8 mouse cellular contexts compared by ENCODE assay signal in the genomic region with DNA sequence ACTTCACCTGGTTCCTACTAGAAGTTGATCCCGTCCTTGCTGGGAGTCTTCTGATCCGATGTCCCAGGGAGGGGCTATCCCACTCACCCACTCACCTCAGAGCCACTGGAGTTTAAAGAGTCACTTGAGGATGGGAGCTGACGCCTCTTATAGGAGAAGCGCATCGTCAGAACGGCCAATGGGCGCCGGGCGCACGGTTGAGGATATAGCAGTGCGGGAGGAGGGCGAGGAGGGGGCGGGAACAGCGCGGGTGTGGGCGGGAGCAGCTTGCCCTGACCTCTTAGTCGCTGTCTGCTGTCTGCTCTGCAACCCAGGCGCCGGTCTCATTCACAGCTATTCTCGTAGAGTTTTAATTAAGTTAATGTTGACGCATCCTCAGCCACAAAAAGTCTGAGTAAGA. TPM values are rescaled to one million over a fixed set of nuclear protein-coding genes. Genes with fewer than 3 reads are reported as not detected.
DNase-seq lines count a peak whose midpoint lies in the region; ATAC-seq and TF ChIP-seq lines count a peak whose summit lies in the region.

No protein-coding gene starts in this region.

- peak overlapping the region; percentile 83 for H3K4me3 ChIP-seq in megakaryocyte, embryonic 14.5 days (replicated peaks)
- no peak overlapping the region for H3K4me3 ChIP-seq in embryonic facial prominence, embryonic 15.5 days (replicated peaks)
- no peak overlapping the region for H3K4me3 ChIP-seq in limb, embryonic 11.5 days (ENCODE audit: low read depth, low read length)
- 0 out of 2 replicates have a peak overlapping the region, but pooled peaks have one; percentile 1 for H3K4me3 ChIP-seq in olfactory bulb, adult 2 months (ENCODE audit: insufficient read depth, low read depth, low read length)

- peak overlapping the region; percentile 25 for H3K4me2 ChIP-seq in embryonic facial prominence, embryonic 15.5 days (replicated peaks)
- peak overlapping the region; percentile 31; the same call in 1 of the 2 replicates for H3K4me2 ChIP-seq in limb, embryonic 11.5 days (ENCODE audit: low read depth, severe bottlenecking)

- H3K4me1 ChIP-seq in megakaryocyte, embryonic 14.5 days, result peaks cover 32% of the 10 kb centered on the region
- H3K4me1 ChIP-seq in embryonic facial prominence, embryonic 15.5 days, result peaks cover 8% of the 10 kb centered on the region; the same call in 1 of the 2 replicates
- no peaks in the 10 kb centered on the region for H3K4me1 ChIP-seq in limb, embryonic 11.5 days (ENCODE audit: control insufficient read depth, insufficient read depth, low read length)
- peaks cover 3% of the 10 kb centered on the region for H3K4me1 ChIP-seq in olfactory bulb, adult 2 months (ENCODE audit: control insufficient read depth, insufficient read depth, low read length)

- peak; percentile 41 for DNase-seq in limb, embryonic 11.5 days (ENCODE audit: low spot score)
- no peak for DNase-seq in urinary bladder, postnatal 25 days (ENCODE audit: low spot score)
- DNase-seq in natural killer cell, adult 2 months (ENCODE audit: low spot score in 2 of 2), result no peak
- DNase-seq in heart, postnatal 36 days, result no peak

- no peaks in the 10 kb centered on the region for H3K36me3 ChIP-seq in megakaryocyte, embryonic 14.5 days (replicated peaks; ENCODE audit: low read length)
- H3K36me3 ChIP-seq in embryonic facial prominence, embryonic 15.5 days, result no peaks in the 10 kb centered on the region
- H3K36me3 ChIP-seq in limb, embryonic 11.5 days (ENCODE audit: control insufficient read depth, insufficient read depth, low read length), result no peaks in the 10 kb centered on the region

- H3K9me3 ChIP-seq in megakaryocyte, embryonic 14.5 days, result no peaks in the 10 kb centered on the region
- no peaks in the 10 kb centered on the region for H3K9me3 ChIP-seq in embryonic facial prominence, embryonic 15.5 days (replicated peaks)
- H3K9me3 ChIP-seq in limb, embryonic 11.5 days (ENCODE audit: control insufficient read depth, low read length), result no peaks in the 10 kb centered on the region

- ATAC-seq in megakaryocyte, adult 5-6 weeks (ENCODE audit: poor library complexity, severe bottlenecking), result no peak
- no peak for ATAC-seq in embryonic facial prominence, embryonic 15.5 days (ENCODE audit: insufficient number of reproducible peaks, low FRiP score, low TSS enrichment, low read depth)
- no peak for ATAC-seq in limb, embryonic 11.5 days (ENCODE audit: insufficient number of reproducible peaks, low FRiP score, low TSS enrichment, low read depth)

- TF ChIP-seq POLR2A in olfactory bulb, adult 2 months (IDR thresholded peaks at IDR 0.05; ENCODE audit: insufficient read depth, low read depth, low read length), result no peak

- TF ChIP-seq CTCF in olfactory bulb, adult 2 months (IDR thresholded peaks at IDR 0.05; ENCODE audit: insufficient read depth, low read depth, low read length), result no peak

- under 1% methylated on average over 21 of the region's 21 CpGs for WGBS in embryonic facial prominence, embryonic 15.5 days
- WGBS in limb, embryonic 11.5 days, result 2% methylated on average over 21 of the region's 21 CpGs
- 2% methylated on average over 21 of the region's 21 CpGs for WGBS in olfactory bulb, adult 2 months

- intact Hi-C loops in heart, postnatal 36 days (cut with DNase I), result no loop called here

- no peak overlapping the region for H3K27ac ChIP-seq in embryonic facial prominence, embryonic 15.5 days (replicated peaks)
- H3K27ac ChIP-seq in limb, embryonic 11.5 days (replicated peaks; ENCODE audit: low read depth, low read length), result no peak overlapping the region
- H3K27ac ChIP-seq in olfactory bulb, adult 2 months (ENCODE audit: insufficient read depth, low read depth, low read length), result no peak overlapping the region

- peaks cover 68% of the 10 kb centered on the region for H3K27me3 ChIP-seq in megakaryocyte, embryonic 14.5 days (replicated peaks)
- peaks cover 18% of the 10 kb centered on the region for H3K27me3 ChIP-seq in embryonic facial prominence, embryonic 15.5 days
- H3K27me3 ChIP-seq in limb, embryonic 11.5 days (ENCODE audit: control insufficient read depth, insufficient read depth, low read length), result peaks cover 5% of the 10 kb centered on the region; the same call in 1 of the 2 replicates

- no peak overlapping the region for H3K9ac ChIP-seq in embryonic facial prominence, embryonic 15.5 days
- H3K9ac ChIP-seq in limb, embryonic 11.5 days (ENCODE audit: low read length), result no peak overlapping the region

RNA-seq across cellular contexts. Expression of a gene that starts 5.1 kb away (rescaled TPM):
- 0.11 TPM in 1 of 2 replicates, not detected in the other for polyA plus RNA-seq in megakaryocyte, embryonic 14.5 days (2012; ENCODE audit: insufficient read depth, low replicate concordance)
- not detected in 2 replicates for total RNA-seq in megakaryocyte, adult 5-6 weeks (2015)
- total RNA-seq in megakaryocyte, adult 5-6 weeks (2017), result not detected in 2 replicates
- polyA plus RNA-seq in embryonic facial prominence, embryonic 15.5 days (2015; fragmentation: Nextera tagmentation; extraction: Ambion mirVana), result 2.2 and 3.4 TPM in 2 replicates
- polyA plus RNA-seq in limb, embryonic 11.5 days (2014; fragmentation: Nextera tagmentation; extraction: Ambion mirVana), result 0.40 TPM in 1 of 2 replicates, not detected in the other
- polyA plus RNA-seq in olfactory bulb, adult 2 months (2012; ENCODE audit: insufficient read depth, insufficient read length, low replicate concordance, missing spikeins), result not detected in 2 replicates
- total RNA-seq in heart, postnatal 36 days (2021), result not detected

RNA-seq across cellular contexts. Expression of a gene that starts 27.6 kb away (rescaled TPM):
- polyA plus RNA-seq in megakaryocyte, embryonic 14.5 days (2012; ENCODE audit: insufficient read depth, low replicate concordance), result 2.4 TPM in 1 of 2 replicates, not detected in the other
- total RNA-seq in megakaryocyte, adult 5-6 weeks (2015), result 4.1 and 8.3 TPM in 2 replicates
- total RNA-seq in megakaryocyte, adult 5-6 weeks (2017), result 8.3 and 9.3 TPM in 2 replicates
- polyA plus RNA-seq in embryonic facial prominence, embryonic 15.5 days (2015; fragmentation: Nextera tagmentation; extraction: Ambion mirVana), result 15.0 and 16.6 TPM in 2 replicates
- 11.1 and 13.2 TPM in 2 replicates for polyA plus RNA-seq in limb, embryonic 11.5 days (2014; fragmentation: Nextera tagmentation; extraction: Ambion mirVana)
- polyA plus RNA-seq in olfactory bulb, adult 2 months (2012; ENCODE audit: insufficient read depth, insufficient read length, low replicate concordance, missing spikeins), result not detected in 2 replicates
- total RNA-seq in heart, postnatal 36 days (2021), result 1 to 10 TPM; 3.0 to 4.7 TPM

RNA-seq across cellular contexts. Expression of a gene that starts 43.2 kb away (rescaled TPM):
- 2.7 TPM in 1 of 2 replicates, not detected in the other for polyA plus RNA-seq in megakaryocyte, embryonic 14.5 days (2012; ENCODE audit: insufficient read depth, low replicate concordance)
- total RNA-seq in megakaryocyte, adult 5-6 weeks (2015), result 12.1 and 12.3 TPM in 2 replicates
- total RNA-seq in megakaryocyte, adult 5-6 weeks (2017), result 9.9 and 12.5 TPM in 2 replicates
- 26.4 and 27.8 TPM in 2 replicates for polyA plus RNA-seq in embryonic facial prominence, embryonic 15.5 days (2015; fragmentation: Nextera tagmentation; extraction: Ambion mirVana)
- 48.1 and 50.8 TPM in 2 replicates for polyA plus RNA-seq in limb, embryonic 11.5 days (2014; fragmentation: Nextera tagmentation; extraction: Ambion mirVana)
- polyA plus RNA-seq in olfactory bulb, adult 2 months (2012; ENCODE audit: insufficient read depth, insufficient read length, low replicate concordance, missing spikeins), result not detected in 2 replicates
- total RNA-seq in heart, postnatal 36 days (2021), result 1 to 10 TPM; 3.8 to 4.3 TPM

RNA-seq across cellular contexts. Expression of a gene that starts 48.2 kb away (rescaled TPM):
- polyA plus RNA-seq in megakaryocyte, embryonic 14.5 days (2012; ENCODE audit: insufficient read depth, low replicate concordance), result 99.8 TPM in 1 of 2 replicates, not detected in the other
- total RNA-seq in megakaryocyte, adult 5-6 weeks (2015), result 0.52 and 0.87 TPM in 2 replicates
- 1.8 and 2.0 TPM in 2 replicates for total RNA-seq in megakaryocyte, adult 5-6 weeks (2017)
- polyA plus RNA-seq in embryonic facial prominence, embryonic 15.5 days (2015; fragmentation: Nextera tagmentation; extraction: Ambion mirVana), result 0.33 and 0.91 TPM in 2 replicates
- polyA plus RNA-seq in limb, embryonic 11.5 days (2014; fragmentation: Nextera tagmentation; extraction: Ambion mirVana), result 0.20 and 0.29 TPM in 2 replicates
- polyA plus RNA-seq in olfactory bulb, adult 2 months (2012; ENCODE audit: insufficient read depth, insufficient read length, low replicate concordance, missing spikeins), result not detected in 2 replicates
- total RNA-seq in heart, postnatal 36 days (2021), result 1 to 10 TPM; 1.4 to 1.8 TPM

Comparison
In these comparisons a context has a peak if more than half of its experiments do, and no peak if none do; other contexts are left out.
1. H3K4me3 ChIP-seq: peak in megakaryocyte, embryonic 14.5 days (single experiment) and olfactory bulb, adult 2 months (single experiment); none in embryonic facial prominence, embryonic 15.5 days (single experiment) and limb, embryonic 11.5 days (single experiment).